Mouse (Mus musculus) erythroid progenitor cell, adult 5-6 weeks (primary cell): Measurements from ENCODE around the gene Cdkl1. TPM values are rescaled to one million over a fixed set of nuclear protein-coding genes. Genes with fewer than 3 reads are reported as not detected.

Experiments used
- ATAC-seq: replicated peaks from 2 replicates; pipeline ENCODE4 v1.8.0; 2016; ENCODE audit warnings: moderate number of reproducible peaks, mild to moderate bottlenecking, moderate TSS enrichment, inconsistent platforms; ENCODE audit not compliant: poor library complexity, low FRiP score, severe bottlenecking
- total RNA-seq, 2 experiments: library from RNA; stranded (forward) in 1 of 2; stranded (reverse) in 1 of 2; fragments of 150-400 nt in 1 of 2; fragments of 186-747, 209-891 nt in 1 of 2; gene quantifications; 2 replicates each; pipeline versions ENCODE4 v1.2.3 to v1.2.4; 2015 to 2017; ENCODE audit warnings: low replicate concordance in 2 of 2

Gene Cdkl1
- total RNA-seq, 2 experiments from 2014 or later = 8.0 to 36.3 TPM

DNA sequence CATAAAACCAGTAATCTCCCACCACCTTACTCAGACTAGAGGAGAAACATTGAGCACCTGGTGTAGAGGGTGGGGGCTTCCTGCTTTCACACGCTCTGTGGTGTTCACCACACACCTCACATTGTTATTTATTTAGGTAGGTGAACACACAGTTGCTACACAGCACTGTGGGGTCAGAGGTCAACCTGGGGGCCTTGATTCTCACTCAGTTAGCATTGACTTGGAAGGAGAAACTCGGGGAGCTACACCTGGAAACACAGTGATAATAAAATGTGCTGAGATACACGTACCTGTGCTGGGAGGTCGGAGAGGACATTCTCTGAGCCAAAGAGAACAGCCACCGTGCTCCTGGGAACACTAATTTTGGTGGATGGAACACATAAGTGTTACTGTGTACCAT, 2.7 kb downstream of the Cdkl1 start:
- ATAC-seq = no peak

DNA sequence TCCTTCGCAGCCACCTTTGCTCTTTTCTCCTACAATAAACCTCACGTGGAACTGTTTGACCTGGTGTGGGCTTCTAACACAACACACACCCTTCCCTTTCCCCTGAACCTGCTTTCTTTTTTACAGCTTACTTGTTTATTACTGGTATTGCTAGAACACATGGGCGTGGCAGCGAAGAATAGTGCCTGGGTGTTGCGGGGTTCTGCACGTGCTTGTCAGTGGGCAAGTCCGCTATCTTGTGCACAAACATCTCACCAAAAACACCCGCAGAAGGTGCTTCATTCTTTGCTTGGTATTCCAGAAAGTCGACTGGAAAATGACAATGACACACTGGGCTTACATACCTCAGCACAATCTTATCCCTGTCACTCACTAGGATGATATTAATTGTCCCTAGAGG, 5.6 kb downstream of the Cdkl1 start:
- ATAC-seq = no peak

DNA sequence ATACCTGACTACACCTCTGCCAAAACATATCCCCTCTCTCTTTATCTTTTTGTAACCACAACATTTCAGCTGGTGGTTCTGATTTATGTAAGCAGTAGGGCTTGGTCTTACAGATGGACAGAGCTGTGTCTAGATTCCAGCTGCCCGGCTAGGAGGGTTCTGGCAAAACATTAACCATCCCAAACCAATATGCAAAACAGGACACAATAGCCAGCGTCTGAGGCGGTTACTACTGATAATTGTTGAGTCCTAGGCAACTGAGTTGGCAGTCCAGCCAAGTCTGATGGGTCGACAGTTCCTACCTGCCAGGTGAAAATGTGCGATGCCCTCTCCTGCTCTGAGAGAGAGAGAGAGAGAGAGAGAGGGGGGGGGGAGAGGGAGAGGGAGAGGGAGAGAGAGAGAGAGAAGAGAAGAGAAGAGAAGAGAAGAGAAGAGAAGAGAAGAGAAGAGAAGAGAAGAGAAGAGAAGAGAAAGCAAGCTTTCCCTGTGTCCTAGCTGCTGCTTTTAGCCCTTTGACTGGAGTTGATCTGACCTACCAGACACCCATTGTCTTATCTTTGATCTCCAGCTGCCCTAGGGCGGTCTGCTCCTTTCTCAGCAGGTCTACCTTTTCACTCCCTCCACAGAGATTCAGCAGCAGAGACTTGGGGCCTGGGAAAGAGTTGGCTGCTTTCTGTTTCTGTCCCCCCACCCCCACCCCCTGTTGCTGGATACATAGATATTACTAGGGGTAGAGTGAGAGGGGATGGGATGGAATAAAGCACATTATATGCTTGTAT, 7.6 kb downstream of the Cdkl1 start:
- ATAC-seq = peak; percentile 92

DNA sequence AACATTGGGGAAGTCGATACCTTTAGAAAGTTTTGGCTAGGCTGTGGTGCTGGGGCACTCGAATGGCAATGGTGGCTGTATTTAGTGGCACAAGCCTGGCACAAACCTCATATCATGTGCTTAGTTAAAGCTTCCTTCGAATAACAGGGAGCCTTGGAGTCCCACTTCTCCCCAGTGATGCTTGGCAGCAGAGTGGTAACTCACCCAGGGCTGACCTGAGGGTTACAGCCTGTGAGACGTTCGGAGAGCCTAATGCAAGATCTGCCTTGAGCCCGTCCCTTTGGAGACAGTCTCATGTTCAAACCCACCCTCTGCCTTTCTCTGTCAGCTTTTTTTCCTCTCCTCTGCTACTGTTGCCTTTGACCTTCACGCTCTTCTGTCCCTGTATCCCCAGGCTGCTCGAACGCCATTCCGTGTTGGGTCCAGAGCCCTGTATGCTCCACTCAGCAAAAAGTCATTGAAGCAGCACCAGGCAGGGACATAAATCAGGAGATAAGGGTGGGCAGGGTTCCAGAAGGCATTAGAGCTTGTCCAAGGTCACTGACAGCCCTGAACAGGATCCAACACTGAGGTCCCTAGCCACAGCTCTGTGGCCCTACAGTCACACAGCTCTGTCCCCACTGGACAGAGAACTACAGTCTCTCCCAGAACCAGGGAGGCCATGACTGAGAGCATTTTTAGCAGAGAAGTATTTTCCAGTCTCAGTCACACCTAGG, 9.0 kb downstream of the Cdkl1 start:
- peak; percentile 57 for ATAC-seq

DNA sequence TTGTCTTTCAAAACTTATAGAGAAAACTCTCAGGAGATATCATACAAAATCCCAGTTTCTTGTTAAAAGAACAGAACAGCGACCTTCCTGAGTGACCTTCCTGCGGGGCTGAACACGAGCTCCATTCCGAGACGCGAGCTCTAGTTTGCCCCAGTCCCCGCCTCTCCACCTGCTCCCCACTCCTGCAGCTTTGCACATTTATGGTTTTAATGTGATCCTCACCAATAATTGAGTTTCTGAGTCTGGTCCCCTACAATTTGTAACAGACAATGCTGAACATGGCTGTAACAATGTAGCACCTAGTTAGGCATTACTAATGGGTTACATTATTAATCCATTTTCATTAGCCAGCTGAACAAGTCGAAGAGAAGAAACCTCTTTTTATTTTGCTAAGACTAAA, 9.6 kb downstream of the Cdkl1 start:
- no peak for ATAC-seq

DNA sequence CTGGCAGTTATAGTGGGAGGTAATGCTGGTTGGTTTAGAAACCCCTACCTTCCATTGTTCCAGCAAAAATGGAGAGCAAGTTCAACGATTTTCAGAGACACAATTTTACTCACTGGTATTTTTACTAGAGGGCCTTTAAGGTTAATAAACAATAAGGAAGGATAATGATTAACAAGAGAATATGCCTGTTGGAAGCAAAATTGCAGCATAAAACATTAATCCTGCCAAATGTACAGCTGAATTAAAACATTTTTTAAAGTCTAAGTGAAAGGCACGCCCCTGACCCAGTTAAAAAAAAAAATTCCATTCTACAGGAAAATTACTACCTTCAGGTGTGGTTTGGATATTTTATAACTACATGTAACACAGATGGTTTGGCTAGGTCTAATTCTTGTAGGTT, 13.1 kb downstream of the Cdkl1 start:
- ATAC-seq = no peak

DNA sequence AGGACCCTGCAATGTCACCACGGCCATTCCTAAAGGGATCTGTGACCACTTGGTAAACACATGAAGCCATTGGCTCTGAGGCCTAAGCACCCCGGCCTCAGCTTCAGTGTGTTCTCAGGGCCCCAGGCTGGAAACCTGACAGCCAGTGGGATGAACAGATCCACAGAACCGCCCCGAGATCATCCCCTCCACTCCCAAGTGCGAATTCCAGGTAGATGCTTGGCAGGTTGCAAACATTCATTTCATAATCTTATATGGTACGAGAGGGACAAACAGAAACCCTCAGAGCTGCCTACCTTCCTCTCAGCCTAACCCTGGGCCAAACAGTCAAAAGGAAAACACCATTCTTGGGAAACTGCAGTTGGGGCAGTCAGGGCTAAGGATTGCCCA, 13.7 kb downstream of the Cdkl1 start:
- ATAC-seq = no peak

DNA sequence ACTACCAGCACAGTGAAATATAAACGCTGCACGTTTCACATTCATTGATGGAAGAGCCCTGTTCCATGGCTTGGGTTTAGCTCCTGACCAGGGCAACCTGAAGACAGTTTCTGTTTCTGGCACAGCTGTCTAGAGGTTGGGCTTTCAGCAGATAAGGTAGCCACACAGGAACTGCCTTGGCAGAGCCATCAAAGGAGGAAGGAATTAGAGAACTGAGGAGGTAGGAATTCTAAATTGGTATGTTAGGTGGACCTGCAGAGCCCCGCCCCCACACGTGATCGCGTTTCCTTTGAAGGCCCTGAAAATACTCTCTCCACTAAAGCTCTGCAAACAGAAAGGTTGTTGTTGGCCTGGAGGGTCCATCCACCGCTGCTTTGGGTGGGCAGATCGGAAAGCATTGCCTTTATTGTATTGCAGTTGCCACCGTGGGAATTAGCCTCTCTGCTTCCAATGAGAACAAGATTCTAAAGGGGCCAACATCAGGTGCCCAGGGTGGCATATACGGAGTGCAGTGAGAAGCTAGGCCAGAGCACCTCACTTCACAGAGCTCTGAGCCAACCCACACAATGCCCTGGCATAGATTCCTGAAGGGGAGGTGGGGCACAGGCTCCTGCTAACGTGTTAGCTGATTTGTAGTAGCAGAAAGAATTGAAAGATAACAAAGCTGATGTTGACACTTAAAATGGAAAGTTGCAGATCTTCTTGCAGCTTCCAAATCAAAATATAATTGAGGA, 14.3 kb downstream of the Cdkl1 start:
- ATAC-seq = peak; percentile 82

DNA sequence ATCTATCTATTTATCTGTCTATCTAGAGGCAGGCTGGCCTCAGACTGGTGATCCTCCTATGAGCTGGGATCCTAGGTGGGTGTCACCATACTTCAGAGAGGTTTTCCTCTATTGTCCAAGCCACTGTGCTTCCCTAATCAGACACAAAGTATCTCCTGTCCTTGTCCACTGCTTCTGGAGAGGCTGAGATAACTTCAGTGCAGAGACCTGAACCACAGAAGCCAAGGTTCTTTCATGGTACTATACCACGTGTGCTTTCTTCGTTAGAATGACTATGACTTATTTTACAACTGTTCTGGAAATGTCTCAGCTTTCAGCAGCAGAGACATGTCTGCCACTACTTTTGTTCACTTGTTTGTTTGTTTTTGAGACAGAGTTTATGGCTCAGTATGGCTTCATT, 22.2 kb downstream of the Cdkl1 start:
- 0 out of 2 replicates have a peak, but pooled peaks have one; percentile 16 for ATAC-seq

DNA sequence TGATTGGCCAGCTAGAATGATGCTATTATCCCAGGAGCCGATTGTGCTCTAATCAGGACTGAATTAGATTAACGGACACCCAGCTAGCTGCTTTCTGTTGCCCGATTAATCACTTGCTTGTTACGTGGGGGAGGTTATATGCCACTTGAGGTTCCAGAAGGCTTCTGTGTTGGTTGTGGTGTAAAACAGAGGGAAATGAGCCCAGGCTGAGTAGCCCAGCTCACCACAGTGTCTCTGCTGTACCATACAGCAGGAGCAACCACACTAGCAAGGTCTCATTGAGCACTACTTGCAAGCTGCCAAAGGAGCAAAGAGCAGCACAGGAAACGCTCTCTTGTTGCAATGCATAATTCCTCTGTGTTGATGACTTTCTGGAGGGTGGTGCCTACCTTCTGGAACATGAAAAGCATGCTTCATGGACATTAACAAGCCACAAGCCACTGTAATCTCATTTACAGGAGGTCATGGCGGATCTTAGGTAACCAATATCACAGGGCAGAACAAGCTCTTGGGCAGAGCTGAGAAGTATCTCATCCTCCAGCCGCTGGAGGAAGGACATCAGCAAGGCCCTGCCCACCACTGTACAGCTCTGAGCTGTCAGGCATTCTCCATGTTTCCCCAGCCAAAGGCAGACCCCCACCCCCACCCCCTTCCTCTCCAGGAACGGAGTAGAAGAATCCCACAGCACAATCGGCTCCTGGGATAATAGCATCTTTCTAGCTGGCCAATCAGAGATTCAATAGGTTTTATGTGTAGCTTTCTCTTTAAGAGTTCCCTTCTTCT, 23.4 kb downstream of the Cdkl1 start:
- no peak for ATAC-seq

DNA sequence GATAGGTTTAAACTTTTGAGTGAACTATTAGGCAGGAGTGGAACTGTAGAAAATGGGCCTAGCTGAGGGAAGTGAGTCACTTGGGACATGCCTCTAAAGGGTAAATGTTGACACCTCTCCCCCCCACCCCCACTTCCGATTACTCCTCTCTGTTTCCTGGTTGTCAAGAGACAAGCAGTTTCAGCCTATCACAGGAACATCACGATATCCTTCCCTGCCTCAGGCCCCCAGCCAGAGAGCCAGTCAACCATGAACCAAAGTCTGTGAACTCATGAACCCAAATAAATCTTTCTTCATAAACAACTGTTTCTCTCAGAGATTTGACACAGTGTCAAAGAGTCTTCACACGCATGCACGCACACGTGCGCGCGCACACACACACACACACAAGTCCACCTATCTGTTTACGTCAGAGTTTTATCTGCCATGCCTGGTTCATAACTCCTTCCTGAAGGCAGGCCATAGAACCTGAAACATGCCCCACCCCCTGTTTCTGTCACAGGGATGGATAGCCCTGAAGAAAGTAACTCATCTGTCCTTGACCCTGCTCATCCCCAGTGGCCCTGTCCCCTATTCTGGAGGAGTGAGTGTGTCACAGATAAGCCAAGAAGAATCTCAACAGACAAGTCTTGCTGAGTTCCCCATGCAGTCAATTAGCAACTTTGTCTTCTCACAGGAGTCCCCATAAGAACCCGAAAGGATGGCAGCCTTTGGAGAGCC, 24.7 kb downstream of the Cdkl1 start:
- no peak; the same call in 1 of the 2 replicates for ATAC-seq

DNA sequence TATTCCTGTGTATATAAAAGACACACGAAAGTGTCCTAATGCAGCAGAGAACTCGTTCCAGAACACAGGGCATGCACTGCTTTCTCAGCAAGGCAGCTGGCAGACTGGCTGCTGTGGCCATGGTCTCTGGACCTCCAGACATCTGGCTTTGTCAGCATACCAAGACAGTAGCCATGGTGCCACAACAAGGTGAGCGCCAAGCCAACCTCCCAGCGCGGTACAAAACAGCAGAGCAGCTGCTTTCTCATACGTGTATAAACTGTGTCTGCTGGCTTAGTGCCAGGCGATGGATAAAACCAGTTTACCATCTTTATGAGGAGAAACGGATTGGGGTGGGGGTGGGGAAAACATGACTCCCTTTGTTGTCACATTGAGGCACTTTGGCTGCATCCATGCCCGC, 25.5 kb downstream of the Cdkl1 start:
- ATAC-seq = no peak

DNA sequence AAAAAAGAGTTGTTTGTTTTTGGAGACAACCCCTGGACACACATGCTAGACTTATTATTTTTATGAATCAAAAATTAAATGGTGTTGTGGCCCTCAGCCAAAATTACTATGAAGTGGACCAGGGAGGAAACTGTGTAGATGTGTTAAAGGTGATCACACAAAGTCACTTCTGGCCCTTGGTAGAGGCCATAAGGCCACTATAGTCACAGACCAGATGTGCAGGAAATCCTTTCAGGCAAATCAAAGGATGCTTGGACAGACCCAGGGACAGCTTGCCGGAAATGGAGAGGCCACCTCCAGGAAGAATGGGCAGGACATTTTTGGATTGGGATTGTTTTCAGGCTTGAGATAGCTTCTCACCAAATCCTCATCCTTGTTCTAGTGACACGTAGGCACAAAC, 29.5 kb downstream of the Cdkl1 start:
- ATAC-seq = no peak

DNA sequence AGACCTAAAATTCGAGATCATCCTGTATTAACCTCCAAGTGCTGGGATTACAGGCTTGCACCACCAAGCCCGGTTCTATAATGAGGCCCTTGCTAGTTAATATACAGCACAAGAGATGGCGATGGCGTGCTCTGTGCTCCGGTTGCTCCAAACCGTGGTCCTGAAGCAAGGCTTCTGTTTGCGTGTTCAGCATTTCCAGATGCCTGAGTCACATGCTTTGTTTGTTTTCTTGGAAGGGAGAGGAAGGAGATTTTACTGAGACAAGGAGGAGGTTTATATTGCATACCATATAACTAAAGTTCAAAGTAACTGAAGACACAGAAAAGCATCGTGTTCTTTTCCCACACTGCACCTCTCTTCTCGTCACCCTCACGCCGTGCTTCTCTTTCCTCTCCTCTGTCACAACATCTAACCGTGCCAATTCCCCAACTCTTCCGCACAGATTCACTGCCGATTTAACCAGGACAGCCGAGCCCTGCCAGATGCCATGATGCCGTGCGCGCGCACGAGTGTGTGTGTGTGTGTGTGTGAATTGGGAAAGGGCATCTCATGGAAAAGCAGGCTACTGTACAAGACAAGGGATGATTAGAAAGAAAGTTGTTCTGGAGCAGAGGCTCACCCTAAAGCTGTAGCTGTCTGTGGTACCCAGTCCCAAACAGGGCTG, 30.2 kb downstream of the Cdkl1 start:
- ATAC-seq = no peak

DNA sequence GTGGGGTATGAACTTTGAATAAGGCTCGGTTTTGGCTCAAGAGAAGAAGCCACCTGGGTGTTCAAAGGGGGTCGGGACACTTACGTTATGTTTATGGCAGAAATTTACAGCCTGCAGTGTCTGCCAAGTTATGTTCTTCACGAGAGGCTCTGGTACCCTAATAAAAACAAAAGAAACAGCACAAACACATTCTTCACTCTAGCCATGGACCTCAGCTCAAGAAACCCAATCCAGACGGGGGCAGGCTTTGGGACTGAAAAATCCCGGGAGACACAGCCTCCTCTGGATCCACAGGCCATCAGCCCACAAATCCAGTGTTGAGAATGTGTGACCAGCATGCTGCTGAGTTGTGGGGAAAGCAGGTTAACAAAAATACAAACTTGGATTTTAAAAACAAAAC, 31.1 kb downstream of the Cdkl1 start:
- ATAC-seq = no peak

DNA sequence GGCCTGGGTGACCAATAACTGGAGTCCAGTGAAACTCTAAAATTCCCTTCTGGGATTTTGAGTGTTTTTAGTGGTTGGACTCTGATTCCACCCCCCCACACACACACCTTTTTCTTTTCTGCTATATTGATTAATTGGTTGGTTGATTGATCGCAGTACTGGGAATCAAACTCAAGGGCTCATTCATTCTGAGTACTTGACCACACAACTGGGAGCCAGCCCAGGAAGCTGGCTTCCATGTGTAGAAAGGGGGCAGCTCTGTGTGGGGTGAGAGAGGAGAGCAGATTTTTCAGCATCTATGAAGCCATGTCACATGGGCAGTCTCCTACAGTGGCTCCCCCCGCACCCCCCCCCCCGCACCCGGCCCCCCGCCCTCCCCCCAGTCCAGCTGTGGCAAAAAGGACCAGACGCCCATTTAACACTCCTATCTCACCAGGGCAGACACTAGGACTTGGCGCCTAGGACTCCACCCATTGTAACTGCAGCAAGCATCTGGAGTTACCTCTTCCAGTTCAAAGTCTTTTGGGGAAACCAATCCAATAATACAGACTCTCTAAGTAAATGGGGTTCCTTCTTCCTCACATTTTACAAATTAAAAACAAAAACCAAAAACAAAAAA, 31.7 kb downstream of the Cdkl1 start:
- ATAC-seq = peak; percentile 69

DNA sequence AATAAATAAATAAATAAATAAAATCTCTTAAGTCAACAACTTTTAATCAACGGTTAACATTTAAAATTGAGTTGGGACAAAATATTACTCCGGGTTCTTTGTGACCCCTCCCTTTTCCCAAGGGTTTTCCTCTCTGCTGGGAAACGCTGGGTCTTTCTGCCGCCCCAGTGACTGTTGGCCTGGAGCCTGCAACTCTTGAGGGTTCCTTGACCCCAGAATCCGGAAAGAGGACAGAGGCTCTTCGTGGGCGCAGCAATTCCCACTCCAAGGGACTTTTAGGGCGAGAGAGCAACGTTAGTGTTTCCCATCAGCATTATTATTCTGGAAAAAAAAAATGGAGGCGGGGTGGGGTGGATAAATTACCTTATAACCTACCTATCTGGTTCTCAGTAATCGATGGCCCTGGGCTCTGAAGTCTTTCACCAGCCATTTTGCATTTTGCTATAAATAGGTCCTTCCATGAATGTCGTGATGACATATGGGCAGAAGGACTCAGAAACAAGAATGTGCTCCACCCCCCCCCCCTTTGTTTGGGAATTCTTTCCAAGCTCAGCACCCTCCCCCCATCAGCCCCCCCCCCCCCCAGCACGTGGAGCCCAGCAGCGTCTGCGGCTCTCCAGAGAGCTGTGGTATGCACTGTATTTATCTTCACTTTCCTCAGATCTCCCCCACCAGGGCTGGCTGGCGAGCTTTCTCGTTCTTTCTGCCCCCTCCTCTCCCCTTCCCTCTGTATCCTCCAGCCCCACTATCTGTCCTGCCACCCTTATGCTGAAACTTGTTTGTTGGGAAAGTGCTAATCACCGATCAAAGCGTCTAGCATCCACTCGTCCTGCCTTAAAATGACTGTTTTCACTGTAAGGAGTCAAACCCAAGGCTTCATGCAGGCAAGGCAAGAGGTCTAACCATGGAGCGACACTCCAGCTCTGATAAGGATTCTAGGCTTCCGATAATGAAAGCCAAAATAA, 32.6 kb downstream of the Cdkl1 start:
- peak; percentile 21; the same call in 1 of the 2 replicates for ATAC-seq
